Mouse (Mus musculus): Measurements from ENCODE around the gene H2-DMb2. TPM values are rescaled to one million over a fixed set of nuclear protein-coding genes. Genes with fewer than 3 reads are reported as not detected.

H2-DMb2 gene
- polyA plus RNA-seq (2012; rRNA removed) = 0.79 and 0.84 TPM in 2 replicates

DNA sequence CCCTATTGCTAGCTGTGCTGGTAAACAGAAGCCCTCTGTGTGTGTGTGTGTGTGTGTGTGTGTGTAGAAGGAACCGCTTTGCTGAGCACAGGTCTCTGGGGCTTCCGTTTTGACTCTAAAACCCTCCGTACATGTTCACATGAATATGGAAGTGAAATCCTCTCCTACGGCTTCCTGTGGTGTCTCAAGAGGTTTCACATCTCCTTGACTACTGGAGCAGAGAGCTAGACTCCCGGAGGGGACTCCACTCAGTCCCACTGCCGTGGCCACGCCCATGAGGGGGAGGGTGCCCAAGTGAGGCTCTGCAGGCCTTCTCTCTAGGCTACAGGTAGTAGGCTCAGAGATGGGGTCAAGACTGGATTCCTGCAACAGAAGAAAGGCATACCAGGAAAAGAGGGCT, at the start of gene H2-DMb2:
Gene H2-DMb2 (plus strand): TSS at position 275 of the 400 bp plus-strand sequence.
- no peaks in the 10 kb centered on the region; the same call in 1 of the 2 replicates for H3K4me1 ChIP-seq (ENCODE audit: control insufficient read depth, insufficient read depth, low read length)
- no peak within 1 kb of the TSS for H3K27ac ChIP-seq (ENCODE audit: insufficient read depth, low read length)
- no peak for TF ChIP-seq CTCF (IDR thresholded peaks at IDR 0.05; ENCODE audit: extremely low read depth, insufficient read depth, low read length)
- no peak for TF ChIP-seq POLR2A (IDR thresholded peaks at IDR 0.05; ENCODE audit: extremely low read depth, insufficient read depth, low read length)
- no peak within 1 kb of the TSS for H3K4me3 ChIP-seq (ENCODE audit: insufficient read depth, low read length)

DNA sequence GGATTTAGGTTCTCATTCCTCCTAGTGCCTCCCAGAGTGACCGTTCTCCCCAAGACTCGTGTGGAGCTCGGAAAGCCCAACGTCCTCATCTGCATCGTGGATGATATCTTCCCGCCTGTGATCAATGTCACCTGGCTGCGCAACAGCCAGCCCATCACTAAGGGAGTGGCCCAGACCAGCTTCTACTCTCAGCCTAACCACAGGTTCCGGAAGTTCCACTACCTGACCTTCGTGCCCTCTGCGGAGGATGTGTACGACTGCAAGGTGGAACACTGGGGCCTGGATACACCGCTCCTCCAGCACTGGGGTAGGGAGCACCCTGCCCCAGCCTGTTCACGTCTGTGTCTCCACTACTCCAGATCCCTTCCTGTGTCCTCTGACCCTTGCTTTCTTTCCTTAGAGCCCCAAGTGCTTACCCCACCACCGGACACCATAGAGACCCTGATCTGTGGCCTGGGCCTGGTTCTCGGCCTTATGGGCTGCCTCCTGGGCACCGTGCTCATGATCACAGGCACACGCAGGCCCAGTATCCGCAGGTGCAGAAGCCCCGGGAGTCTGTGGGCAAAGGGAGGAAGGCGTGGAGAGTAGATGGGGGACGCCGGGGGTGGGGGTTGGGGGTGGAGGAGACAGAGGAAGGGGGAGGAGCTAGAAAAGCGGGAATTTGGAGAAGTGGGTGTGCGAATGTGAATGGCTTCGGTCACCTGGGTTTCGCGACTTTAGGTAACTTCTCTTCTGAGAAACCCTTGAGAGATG, 48.6 kb upstream of the H2-DMb2 start:
- H3K4me1 ChIP-seq (ENCODE audit: control insufficient read depth, insufficient read depth, low read length) = no peaks in the 10 kb centered on the region
- no peak for TF ChIP-seq POLR2A (IDR thresholded peaks at IDR 0.05; ENCODE audit: extremely low read depth, insufficient read depth, low read length)
- TF ChIP-seq CTCF (IDR thresholded peaks at IDR 0.05; ENCODE audit: extremely low read depth, insufficient read depth, low read length) = no peak
- H3K27ac ChIP-seq (ENCODE audit: insufficient read depth, low read length) = no peak overlapping the region
- no peak overlapping the region for H3K4me3 ChIP-seq (ENCODE audit: insufficient read depth, low read length)

DNA sequence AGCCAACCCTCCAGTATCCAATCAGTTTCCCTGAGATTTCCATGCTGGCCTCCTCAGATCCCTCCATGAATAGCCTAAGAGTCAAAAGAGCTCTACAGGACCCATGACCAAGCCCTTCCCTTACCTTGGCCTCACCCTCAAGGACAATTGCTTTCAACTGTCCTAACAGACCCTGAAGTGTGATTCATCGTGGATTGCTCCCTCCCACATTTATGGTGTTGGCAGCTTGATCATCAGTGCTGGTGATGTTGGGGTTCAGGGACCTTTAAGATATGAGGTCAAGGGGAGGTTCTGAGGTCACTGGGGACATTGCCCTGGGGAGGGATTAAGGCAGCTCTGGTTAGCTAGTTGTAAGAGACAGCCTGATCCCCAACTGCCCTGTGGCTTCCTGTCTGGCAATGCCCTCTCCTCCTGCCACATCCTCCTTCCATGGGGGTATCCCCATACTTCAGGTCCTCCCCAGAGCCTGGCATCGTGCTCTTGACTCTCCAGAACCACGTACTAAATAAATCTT, 46.6 kb upstream of the H2-DMb2 start:
- no peaks in the 10 kb centered on the region for H3K4me1 ChIP-seq (ENCODE audit: control insufficient read depth, insufficient read depth, low read length)
- H3K27ac ChIP-seq (ENCODE audit: insufficient read depth, low read length) = no peak overlapping the region
- TF ChIP-seq CTCF (IDR thresholded peaks at IDR 0.05; ENCODE audit: extremely low read depth, insufficient read depth, low read length) (no peak), POLR2A (IDR thresholded peaks at IDR 0.05; ENCODE audit: extremely low read depth, insufficient read depth, low read length) (no peak)
- H3K4me3 ChIP-seq (ENCODE audit: insufficient read depth, low read length) = no peak overlapping the region

DNA sequence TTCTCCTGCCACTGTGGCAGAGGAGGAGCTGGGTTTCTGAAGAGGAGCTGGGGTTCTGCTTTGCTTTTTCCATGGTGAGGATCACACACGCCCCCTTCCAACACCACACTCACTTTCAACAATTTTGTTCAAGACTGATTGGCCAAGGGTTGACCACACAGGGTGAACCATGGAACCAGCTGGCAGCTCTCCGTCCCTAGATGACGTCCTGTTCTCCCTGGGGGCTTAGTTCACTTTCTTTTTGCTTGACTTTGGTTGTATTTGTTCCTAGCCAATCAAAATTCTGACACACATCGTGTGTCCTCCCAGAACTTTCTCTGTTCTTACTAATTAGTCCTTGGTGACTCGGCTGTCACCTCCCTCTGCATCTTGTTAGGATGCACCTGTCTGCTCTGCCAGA, 45.8 kb upstream of the H2-DMb2 start:
- no peak overlapping the region for H3K27ac ChIP-seq (ENCODE audit: insufficient read depth, low read length)
- H3K4me3 ChIP-seq (ENCODE audit: insufficient read depth, low read length) = no peak overlapping the region
- no peaks in the 10 kb centered on the region for H3K4me1 ChIP-seq (ENCODE audit: control insufficient read depth, insufficient read depth, low read length)
- no peak for TF ChIP-seq CTCF (IDR thresholded peaks at IDR 0.05; ENCODE audit: extremely low read depth, insufficient read depth, low read length)
- TF ChIP-seq POLR2A (IDR thresholded peaks at IDR 0.05; ENCODE audit: extremely low read depth, insufficient read depth, low read length) = no peak

- Histone ChIP-seq H3K27ac (ENCODE audit: insufficient read depth, low read length) (no peak overlapping the region), H3K4me3 (ENCODE audit: insufficient read depth, low read length) (no peak overlapping the region), H3K4me1 (ENCODE audit: control insufficient read depth, insufficient read depth, low read length) (no peaks in the 10 kb centered on the region)
- TF ChIP-seq CTCF (IDR thresholded peaks at IDR 0.05; ENCODE audit: extremely low read depth, insufficient read depth, low read length) = no peak
- no peak for TF ChIP-seq POLR2A (IDR thresholded peaks at IDR 0.05; ENCODE audit: extremely low read depth, insufficient read depth, low read length)
Observed at GRCm38 (mm10) chr17:34098709-34099479, 44.2 kb upstream of the H2-DMb2 start.

DNA sequence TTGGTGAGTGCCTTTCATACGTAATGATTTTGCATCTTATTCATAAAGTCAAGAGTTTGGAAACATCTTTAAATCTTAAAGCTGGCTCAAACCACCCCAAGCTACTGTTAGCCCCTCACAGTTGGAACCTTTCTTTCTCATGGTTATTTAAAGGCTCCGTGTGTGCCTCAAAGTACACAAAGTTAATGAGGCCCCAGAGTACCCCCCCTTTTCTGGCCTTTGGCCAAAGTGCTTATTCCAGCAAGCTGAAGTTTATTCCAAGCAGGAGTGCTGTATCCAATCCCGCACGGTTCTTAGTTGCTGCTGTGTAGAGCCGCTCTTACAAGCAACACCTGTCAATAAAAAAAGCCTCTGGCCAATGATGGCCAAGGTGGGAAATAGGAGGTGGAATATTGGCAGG, 43.6 kb upstream of the H2-DMb2 start:
- H3K4me1 ChIP-seq (ENCODE audit: control insufficient read depth, insufficient read depth, low read length) = no peaks in the 10 kb centered on the region
- TF ChIP-seq CTCF (IDR thresholded peaks at IDR 0.05; ENCODE audit: extremely low read depth, insufficient read depth, low read length) (no peak), POLR2A (IDR thresholded peaks at IDR 0.05; ENCODE audit: extremely low read depth, insufficient read depth, low read length) (no peak)
- no peak overlapping the region for H3K4me3 ChIP-seq (ENCODE audit: insufficient read depth, low read length)
- H3K27ac ChIP-seq (ENCODE audit: insufficient read depth, low read length) = no peak overlapping the region

GRCm38 (mm10) chr17:34101185-34101584, 41.9 kb upstream of the H2-DMb2 start:
- Histone ChIP-seq H3K4me3 (ENCODE audit: insufficient read depth, low read length) (no peak overlapping the region), H3K27ac (ENCODE audit: insufficient read depth, low read length) (no peak overlapping the region), H3K4me1 (ENCODE audit: control insufficient read depth, insufficient read depth, low read length) (no peaks in the 10 kb centered on the region)
- TF ChIP-seq POLR2A (IDR thresholded peaks at IDR 0.05; ENCODE audit: extremely low read depth, insufficient read depth, low read length) (no peak), CTCF (IDR thresholded peaks at IDR 0.05; ENCODE audit: extremely low read depth, insufficient read depth, low read length) (no peak)

GRCm38 (mm10) chr17:34101604-34102032, 41.5 kb upstream of the H2-DMb2 start:
- H3K4me3 ChIP-seq (ENCODE audit: insufficient read depth, low read length) = no peak overlapping the region
- H3K4me1 ChIP-seq (ENCODE audit: control insufficient read depth, insufficient read depth, low read length) = no peaks in the 10 kb centered on the region

GRCm38 (mm10) chr17:34102831-34103230, 40.3 kb upstream of the H2-DMb2 start:
- H3K4me3 ChIP-seq (ENCODE audit: insufficient read depth, low read length) = no peak overlapping the region
- no peaks in the 10 kb centered on the region for H3K4me1 ChIP-seq (ENCODE audit: control insufficient read depth, insufficient read depth, low read length)
- no peak overlapping the region for H3K27ac ChIP-seq (ENCODE audit: insufficient read depth, low read length)
- TF ChIP-seq CTCF (IDR thresholded peaks at IDR 0.05; ENCODE audit: extremely low read depth, insufficient read depth, low read length) = no peak
- TF ChIP-seq POLR2A (IDR thresholded peaks at IDR 0.05; ENCODE audit: extremely low read depth, insufficient read depth, low read length) = no peak

More at GRCm38 (mm10) chr17:34101604-34102032, 41.5 kb upstream of the H2-DMb2 start:
- H3K27ac ChIP-seq (ENCODE audit: insufficient read depth, low read length) = no peak overlapping the region
- TF ChIP-seq CTCF (IDR thresholded peaks at IDR 0.05; ENCODE audit: extremely low read depth, insufficient read depth, low read length) (peak; percentile 71), POLR2A (IDR thresholded peaks at IDR 0.05; ENCODE audit: extremely low read depth, insufficient read depth, low read length) (no peak)

Measured in cortical plate, adult 2 months (tissue).